Mouse (Mus musculus) limb, embryonic 12.5 days (tissue): ENCODE measurements around the gene Mcu. TPM values are rescaled to one million over a fixed set of nuclear protein-coding genes. Genes with fewer than 3 reads are reported as not detected.
A peak's percentile ranks its signal among the peaks of the same experiment; 100 is the strongest.

ENCODE experiments used
- ATAC-seq: fragments of 200-750 bp; cut with Nextera tagmentation; 2 replicates; pipeline ENCODE4 v1.8.0; 2017; ENCODE audit warnings: low read depth, moderate TSS enrichment; ENCODE audit not compliant: insufficient number of reproducible peaks, insufficient read depth, low FRiP score, low TSS enrichment
- H3K27ac ChIP-seq: fragments of 300-500 bp; sonication (generic); 2 replicates; pipeline ENCODE4 v1.5.1; 2016; ENCODE audit warnings: mild to moderate bottlenecking, moderate library complexity
- H3K27me3 ChIP-seq: fragments of 300-500 bp; sonication (generic); 2 replicates; pipeline ENCODE4 v1.6.1; 2016; ENCODE audit warnings: mild to moderate bottlenecking, moderate library complexity
- H3K36me3 ChIP-seq: fragments of 300-500 bp; sonication (generic); 2 replicates; pipeline ENCODE4 v1.6.1; 2016; ENCODE audit warnings: mild to moderate bottlenecking, moderate library complexity
- H3K4me1 ChIP-seq: fragments of 300-500 bp; sonication (generic); replicated peaks from 2 replicates; pipeline ENCODE4 v1.6.1; 2016
- H3K4me2 ChIP-seq: fragments of 300-500 bp; sonication (generic); 2 replicates; pipeline ENCODE4 v1.6.1; 2016; ENCODE audit warnings: mild to moderate bottlenecking, moderate library complexity
- H3K4me3 ChIP-seq: fragments of 300-500 bp; sonication (generic); replicated peaks from 2 replicates; pipeline ENCODE4 v1.5.1; 2016; ENCODE audit warnings: mild to moderate bottlenecking
- H3K9ac ChIP-seq: fragments of 300-500 bp; sonication (generic); replicated peaks from 2 replicates; pipeline ENCODE4 v1.6.1; 2016; ENCODE audit warnings: mild to moderate bottlenecking, moderate library complexity
- H3K9me3 ChIP-seq: fragments of 300-500 bp; sonication (generic); 2 replicates; pipeline ENCODE4 v1.6.1; 2016; ENCODE audit warnings: mild to moderate bottlenecking, moderate library complexity
- WGBS: fragments of 180-500 bp; shearing (Covaris S2); methylation state at CpG from one replicate; pipeline ENCODE4 v1.1.7; 2016; 5-methylcytosine and 5-hydroxymethylcytosine counted together
- polyA plus RNA-seq: library from polyadenylated mRNA; unstranded; fragments of >200 nt; fragmentation: Nextera tagmentation; extraction: Ambion mirVana; gene quantifications from 2 replicates; pipeline ENCODE4 v1.2.1, GENCODE M21; 2016

Gene Mcu
- polyA plus RNA-seq, 1 experiment from 2014 or later: 48.4 TPM

GRCm38 (mm10) chr10:59537579-59537978, 78.9 kb downstream of the Mcu start:
- no peaks in the 10 kb centered on the region; the same call in 1 of the 2 replicates for H3K36me3 ChIP-seq
- no peak for ATAC-seq
- H3K9me3 ChIP-seq: no peaks in the 10 kb centered on the region
- peaks cover 6% of the 10 kb centered on the region; the same call in 1 of the 2 replicates for H3K27me3 ChIP-seq
- no peak overlapping the region for H3K4me2 ChIP-seq
- no peak overlapping the region for H3K27ac ChIP-seq
- WGBS: 73% methylated on average over 6 of the region's 6 CpGs
- H3K4me1 ChIP-seq: peaks cover 21% of the 10 kb centered on the region
- H3K9ac ChIP-seq: no peak overlapping the region
- H3K4me3 ChIP-seq: no peak overlapping the region

GRCm38 (mm10) chr10:59532256-59532655, 84.2 kb downstream of the Mcu start:
- ATAC-seq: no peak
- no peak overlapping the region for H3K4me2 ChIP-seq

DNA sequence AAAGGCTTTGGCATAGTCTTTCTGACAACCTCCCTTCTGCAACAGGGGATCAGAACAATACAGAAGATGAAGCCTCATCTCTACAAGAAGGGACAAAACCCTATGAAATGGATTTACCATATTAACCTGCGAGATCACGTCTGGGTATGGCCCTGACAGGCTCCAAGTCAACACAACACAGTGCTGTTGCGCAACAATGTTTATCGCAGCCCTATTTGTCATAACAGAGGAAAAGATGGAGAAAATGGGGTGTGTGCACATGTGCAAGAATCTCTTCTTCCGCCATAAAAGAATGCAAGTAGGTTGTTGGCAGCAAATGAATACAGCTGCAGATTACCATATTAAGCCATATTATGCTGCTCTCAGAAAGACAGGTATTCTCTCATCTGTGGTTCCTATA, 88.7 kb downstream of the Mcu start:
- no peak overlapping the region for H3K27ac ChIP-seq
- H3K27me3 ChIP-seq: no peaks in the 10 kb centered on the region
- ATAC-seq: no peak
- H3K36me3 ChIP-seq: no peaks in the 10 kb centered on the region
- no peak overlapping the region for H3K4me3 ChIP-seq
- peaks cover 16% of the 10 kb centered on the region for H3K4me1 ChIP-seq
- no peak overlapping the region for H3K9ac ChIP-seq
- whole genome bisulfite sequencing: 94% methylated on average over 5 of the region's 5 CpGs
- no peaks in the 10 kb centered on the region for H3K9me3 ChIP-seq
- H3K4me2 ChIP-seq: no peak overlapping the region

More at GRCm38 (mm10) chr10:59532256-59532655, 84.2 kb downstream of the Mcu start:
- Histone ChIP-seq H3K36me3 (no peaks in the 10 kb centered on the region; the same call in 1 of the 2 replicates), H3K4me3 (no peak overlapping the region), H3K27me3 (no peaks in the 10 kb centered on the region), H3K9ac (no peak overlapping the region), H3K27ac (no peak overlapping the region), H3K4me1 (no peaks in the 10 kb centered on the region), H3K9me3 (no peaks in the 10 kb centered on the region)
- WGBS: 76% methylated on average over 6 of the region's 6 CpGs

DNA sequence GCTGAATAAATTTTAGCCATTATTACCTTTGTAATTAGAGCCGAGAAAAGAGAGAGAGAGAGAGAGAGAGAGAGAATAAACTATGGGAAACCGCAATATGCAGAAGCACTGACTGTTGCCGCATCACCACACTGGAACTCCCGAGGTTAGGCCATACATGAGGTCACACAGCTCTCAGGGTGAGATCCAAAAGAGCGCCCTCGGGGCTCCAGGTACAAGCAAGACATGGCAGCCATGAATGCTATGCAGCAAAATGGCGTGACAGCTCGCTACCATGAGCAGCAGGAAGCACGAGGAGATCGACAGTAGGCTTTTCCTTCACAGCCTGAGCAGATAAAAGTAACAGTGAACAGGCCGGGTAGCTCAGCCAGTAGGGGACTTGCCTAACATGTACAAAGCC, 89.2 kb downstream of the Mcu start:
- Histone ChIP-seq H3K4me1 (peaks cover 16% of the 10 kb centered on the region), H3K9ac (no peak overlapping the region), H3K9me3 (no peaks in the 10 kb centered on the region), H3K27ac (no peak overlapping the region), H3K27me3 (no peaks in the 10 kb centered on the region), H3K4me2 (no peak overlapping the region), H3K4me3 (no peak overlapping the region), H3K36me3 (no peaks in the 10 kb centered on the region)
- ATAC-seq: no peak
- WGBS: 84% methylated on average over 11 of the region's 11 CpGs

GRCm38 (mm10) chr10:59524675-59525074, 91.8 kb downstream of the Mcu start:
- Histone ChIP-seq H3K27me3 (no peaks in the 10 kb centered on the region), H3K9ac (no peak overlapping the region), H3K36me3 (no peaks in the 10 kb centered on the region), H3K4me1 (peaks cover 16% of the 10 kb centered on the region), H3K27ac (no peak overlapping the region), H3K9me3 (no peaks in the 10 kb centered on the region), H3K4me3 (no peak overlapping the region), H3K4me2 (no peak overlapping the region)
- no peak for ATAC-seq
- WGBS: 79% methylated on average over 5 of the region's 5 CpGs

GRCm38 (mm10) chr10:59523826-59524331, 92.6 kb downstream of the Mcu start:
- H3K36me3 ChIP-seq: no peaks in the 10 kb centered on the region
- H3K27me3 ChIP-seq: no peaks in the 10 kb centered on the region
- no peak overlapping the region for H3K4me2 ChIP-seq
- H3K4me3 ChIP-seq: no peak overlapping the region
- H3K27ac ChIP-seq: no peak overlapping the region
- no peak for ATAC-seq
- 75% methylated on average over 8 of the region's 8 CpGs for WGBS
- H3K4me1 ChIP-seq: peaks cover 16% of the 10 kb centered on the region
- H3K9me3 ChIP-seq: no peaks in the 10 kb centered on the region
- H3K9ac ChIP-seq: no peak overlapping the region

- H3K4me1 ChIP-seq: peaks cover 16% of the 10 kb centered on the region
- H3K36me3 ChIP-seq: no peaks in the 10 kb centered on the region
- ATAC-seq: no peak
- H3K27me3 ChIP-seq: no peaks in the 10 kb centered on the region
- H3K9ac ChIP-seq: no peak overlapping the region
- H3K9me3 ChIP-seq: no peaks in the 10 kb centered on the region
- no peak overlapping the region for H3K27ac ChIP-seq
- WGBS: 90% methylated on average over 2 of the region's 2 CpGs
- no peak overlapping the region for H3K4me2 ChIP-seq
- no peak overlapping the region for H3K4me3 ChIP-seq
Measured at GRCm38 (mm10) chr10:59520701-59521100, 95.8 kb downstream of the Mcu start.

- Histone ChIP-seq H3K4me3 (no peak overlapping the region), H3K9ac (no peak overlapping the region), H3K4me1 (peaks cover 4% of the 10 kb centered on the region; the same call in 1 of the 2 replicates), H3K36me3 (no peaks in the 10 kb centered on the region), H3K4me2 (no peak overlapping the region), H3K27ac (no peak overlapping the region), H3K9me3 (no peaks in the 10 kb centered on the region), H3K27me3 (no peaks in the 10 kb centered on the region)
- ATAC-seq: no peak
- WGBS: 86% methylated on average over 3 of the region's 3 CpGs
Measured at GRCm38 (mm10) chr10:59519411-59519810, 97.1 kb downstream of the Mcu start.

DNA sequence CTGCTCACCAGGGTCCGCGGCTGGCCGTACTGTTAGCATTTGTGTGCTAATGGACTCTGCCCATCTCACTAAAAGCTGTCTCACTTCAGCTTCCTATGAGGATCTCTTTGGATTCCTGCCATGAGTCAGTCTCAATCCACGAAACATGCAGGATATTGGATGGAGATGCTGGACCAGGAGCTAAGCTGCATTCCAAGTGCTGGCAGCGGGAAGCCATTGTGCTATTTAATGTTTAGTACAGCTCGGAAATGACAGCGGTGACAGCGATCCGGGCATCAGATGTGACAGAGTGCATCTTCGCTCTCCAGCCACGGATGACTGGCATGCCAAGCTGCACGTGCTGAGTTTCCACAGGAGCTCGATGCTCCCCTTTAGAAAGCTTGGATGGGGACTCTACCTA, 99.3 kb downstream of the Mcu start:
- Histone ChIP-seq H3K4me1 (peaks cover 10% of the 10 kb centered on the region), H3K36me3 (no peaks in the 10 kb centered on the region), H3K27me3 (no peaks in the 10 kb centered on the region), H3K27ac (no peak overlapping the region), H3K4me2 (no peak overlapping the region), H3K9me3 (no peaks in the 10 kb centered on the region), H3K4me3 (no peak overlapping the region), H3K9ac (no peak overlapping the region)
- ATAC-seq: no peak
- 96% methylated on average over 13 of the region's 13 CpGs for WGBS

- no peak overlapping the region for H3K4me3 ChIP-seq
- WGBS: 84% methylated on average over 15 of the region's 15 CpGs
- peaks cover 30% of the 10 kb centered on the region for H3K4me1 ChIP-seq
- H3K27ac ChIP-seq: no peak overlapping the region
- ATAC-seq: no peak
- no peaks in the 10 kb centered on the region for H3K9me3 ChIP-seq
- H3K27me3 ChIP-seq: no peaks in the 10 kb centered on the region
- no peaks in the 10 kb centered on the region for H3K36me3 ChIP-seq
- H3K4me2 ChIP-seq: no peak overlapping the region
- H3K9ac ChIP-seq: no peak overlapping the region
Measured at GRCm38 (mm10) chr10:59514739-59515464, 101.6 kb downstream of the Mcu start.

DNA sequence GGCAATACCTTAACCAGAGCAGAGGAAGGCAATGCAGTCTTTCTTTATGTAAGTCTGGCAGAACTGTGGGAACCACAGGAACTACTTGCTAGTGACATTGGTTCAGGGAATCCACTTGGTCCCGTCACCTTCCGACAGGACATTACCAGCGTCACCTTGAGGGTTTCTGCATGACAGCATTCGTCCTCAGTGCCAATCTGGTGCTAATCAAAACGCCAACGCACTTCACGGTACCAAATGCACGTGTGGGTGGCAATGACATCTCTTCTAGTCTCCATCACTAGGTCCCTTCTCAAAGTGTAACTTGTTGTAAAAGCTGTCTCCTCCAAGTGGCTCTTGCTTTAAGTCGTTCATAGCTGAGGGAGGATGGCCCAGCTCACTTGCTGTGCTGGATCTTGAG, 104.3 kb downstream of the Mcu start:
- Histone ChIP-seq H3K27ac (peak overlapping the region; percentile 30), H3K9me3 (no peaks in the 10 kb centered on the region), H3K4me3 (no peak overlapping the region), H3K4me2 (peak overlapping the region; percentile 45), H3K9ac (no peak overlapping the region), H3K4me1 (peaks cover 38% of the 10 kb centered on the region), H3K36me3 (no peaks in the 10 kb centered on the region), H3K27me3 (no peaks in the 10 kb centered on the region)
- no peak for ATAC-seq
- WGBS: 73% methylated on average over 9 of the region's 9 CpGs
